Mouse (Mus musculus): Measurements from ENCODE around the gene Gapdh.

- TF ChIP-seq POLR2A (IDR thresholded peaks at IDR 0.05; ENCODE audit: borderline replicate concordance, low read depth, low read length) (no peak), CTCF (IDR thresholded peaks at IDR 0.05; ENCODE audit: low read depth, low read length) (no peak)
Observed at GRCm38 (mm10) chr6:125143128-125143527, 23.1 kb downstream of the Gapdh start.
